Mouse (Mus musculus): ENCODE results near the gene Adcy3. TPM values are rescaled to one million over a fixed set of nuclear protein-coding genes. Genes with fewer than 3 reads are reported as not detected.

Adcy3 gene
- polyA plus RNA-seq, 1 experiment from 2014 or later, result 45.0 TPM

- 81% methylated on average over 14 of the region's 14 CpGs for WGBS (ENCODE audit: missing documents)
- H3K4me3 ChIP-seq (ENCODE audit: inconsistent target), result no peak overlapping the region
- H3K27ac ChIP-seq, result no peak overlapping the region
- no peaks in the 10 kb centered on the region for H3K36me3 ChIP-seq (ENCODE audit: inconsistent target)
- H3K79me2 ChIP-seq (ENCODE audit: inconsistent target), result no peaks in the 10 kb centered on the region
These were observed 61.7 kb downstream of the Adcy3 start for GRCm38 (mm10) chr12:4194643-4195042.

GRCm38 (mm10) chr12:4198702-4199101, 65.8 kb downstream of the Adcy3 start:
- WGBS (ENCODE audit: missing documents), result 79% methylated on average over 4 of the region's 4 CpGs
- H3K27ac ChIP-seq, result peak overlapping the region; percentile 25
- no peaks in the 10 kb centered on the region for H3K79me2 ChIP-seq (ENCODE audit: inconsistent target)
- H3K4me3 ChIP-seq (ENCODE audit: inconsistent target), result no peak overlapping the region
- no peaks in the 10 kb centered on the region for H3K36me3 ChIP-seq (ENCODE audit: inconsistent target)

- peak overlapping the region; percentile 25; the same call in 1 of the 2 replicates for H3K27ac ChIP-seq
- no peaks in the 10 kb centered on the region for H3K36me3 ChIP-seq (ENCODE audit: inconsistent target)
- H3K4me3 ChIP-seq (ENCODE audit: inconsistent target), result no peak overlapping the region
- WGBS (ENCODE audit: missing documents), result 95% methylated on average over 11 of the region's 11 CpGs
- H3K79me2 ChIP-seq (ENCODE audit: inconsistent target), result no peaks in the 10 kb centered on the region
These were observed 66.4 kb downstream of the Adcy3 start for GRCm38 (mm10) chr12:4199271-4199670.

GRCm38 (mm10) chr12:4201454-4202200, 68.7 kb downstream of the Adcy3 start:
- Histone ChIP-seq H3K4me3 (ENCODE audit: inconsistent target) (no peak overlapping the region), H3K79me2 (ENCODE audit: inconsistent target) (no peaks in the 10 kb centered on the region), H3K36me3 (ENCODE audit: inconsistent target) (peaks cover 6% of the 10 kb centered on the region; the same call in 1 of the 2 replicates), H3K27ac (no peak overlapping the region)
- WGBS (ENCODE audit: missing documents), result 92% methylated on average over 13 of the region's 13 CpGs

- Histone ChIP-seq H3K27ac (no peak overlapping the region), H3K36me3 (ENCODE audit: inconsistent target) (peaks cover 6% of the 10 kb centered on the region; the same call in 1 of the 2 replicates), H3K79me2 (ENCODE audit: inconsistent target) (no peaks in the 10 kb centered on the region), H3K4me3 (ENCODE audit: inconsistent target) (no peak overlapping the region)
- 99% methylated on average over 4 of the region's 4 CpGs for WGBS (ENCODE audit: missing documents)
These were observed 69.3 kb downstream of the Adcy3 start for GRCm38 (mm10) chr12:4202206-4202605.

GRCm38 (mm10) chr12:4206106-4206505, 73.2 kb downstream of the Adcy3 start:
- Histone ChIP-seq H3K27ac (no peak overlapping the region), H3K4me3 (ENCODE audit: inconsistent target) (no peak overlapping the region), H3K36me3 (ENCODE audit: inconsistent target) (peaks cover 6% of the 10 kb centered on the region; the same call in 1 of the 2 replicates), H3K79me2 (ENCODE audit: inconsistent target) (no peaks in the 10 kb centered on the region)
- WGBS (ENCODE audit: missing documents), result 96% methylated on average over 11 of the region's 11 CpGs

- H3K27ac ChIP-seq, result peak overlapping the region; percentile 55
- 46% methylated on average over 12 of the region's 15 CpGs for WGBS (ENCODE audit: missing documents)
These were observed 75.7 kb downstream of the Adcy3 start for GRCm38 (mm10) chr12:4208405-4209133.

GRCm38 (mm10) chr12:4209196-4209595, 76.3 kb downstream of the Adcy3 start:
- H3K27ac ChIP-seq, result peak overlapping the region; percentile 73
- WGBS (ENCODE audit: missing documents), result 98% methylated on average over 9 of the region's 9 CpGs
- no peaks in the 10 kb centered on the region for H3K79me2 ChIP-seq (ENCODE audit: inconsistent target)
- H3K36me3 ChIP-seq (ENCODE audit: inconsistent target), result peaks cover 28% of the 10 kb centered on the region
- H3K4me3 ChIP-seq (ENCODE audit: inconsistent target), result no peak overlapping the region

More at GRCm38 (mm10) chr12:4208405-4209133, 75.7 kb downstream of the Adcy3 start:
- no peaks in the 10 kb centered on the region for H3K79me2 ChIP-seq (ENCODE audit: inconsistent target)
- peaks cover 22% of the 10 kb centered on the region for H3K36me3 ChIP-seq (ENCODE audit: inconsistent target)
- no peak overlapping the region for H3K4me3 ChIP-seq (ENCODE audit: inconsistent target)

GRCm38 (mm10) chr12:4211174-4211573, 78.3 kb downstream of the Adcy3 start:
- no peaks in the 10 kb centered on the region for H3K79me2 ChIP-seq (ENCODE audit: inconsistent target)
- whole genome bisulfite sequencing (ENCODE audit: missing documents), result 28% methylated on average over 9 of the region's 9 CpGs
- H3K27ac ChIP-seq, result peak overlapping the region; percentile 73
- H3K36me3 ChIP-seq (ENCODE audit: inconsistent target), result peaks cover 41% of the 10 kb centered on the region
- no peak overlapping the region for H3K4me3 ChIP-seq (ENCODE audit: inconsistent target)

GRCm38 (mm10) chr12:4212908-4213307, 80.0 kb downstream of the Adcy3 start:
- Histone ChIP-seq H3K27ac (no peak overlapping the region), H3K36me3 (ENCODE audit: inconsistent target) (peaks cover 50% of the 10 kb centered on the region), H3K79me2 (ENCODE audit: inconsistent target) (no peaks in the 10 kb centered on the region), H3K4me3 (ENCODE audit: inconsistent target) (no peak overlapping the region)
- 70% methylated on average over 8 of the region's 8 CpGs for WGBS (ENCODE audit: missing documents)

- H3K36me3 ChIP-seq (ENCODE audit: inconsistent target), result peaks cover 29% of the 10 kb centered on the region; the same call in 1 of the 2 replicates
- H3K4me3 ChIP-seq (ENCODE audit: inconsistent target), result no peak overlapping the region
- peaks cover 78% of the 10 kb centered on the region for H3K79me2 ChIP-seq (ENCODE audit: inconsistent target)
- no peak overlapping the region for H3K27ac ChIP-seq
- WGBS (ENCODE audit: missing documents), result 93% methylated on average over 7 of the region's 7 CpGs
These were observed 97.3 kb downstream of the Adcy3 start for GRCm38 (mm10) chr12:4230156-4230555.

- H3K36me3 ChIP-seq (ENCODE audit: inconsistent target), result peaks cover 5% of the 10 kb centered on the region; the same call in 1 of the 2 replicates
- peak overlapping the region; percentile 98 for H3K27ac ChIP-seq
- 12% methylated on average over 4 of the region's 4 CpGs for WGBS (ENCODE audit: missing documents)
- H3K4me3 ChIP-seq (ENCODE audit: inconsistent target), result peak overlapping the region; percentile 89
- peaks cover 52% of the 10 kb centered on the region for H3K79me2 ChIP-seq (ENCODE audit: inconsistent target)
These were observed 99.9 kb downstream of the Adcy3 start for GRCm38 (mm10) chr12:4232777-4233176.

- under 1% methylated on average over 48 of the region's 50 CpGs for WGBS (ENCODE audit: missing documents)
- Histone ChIP-seq H3K36me3 (ENCODE audit: inconsistent target) (peaks cover 4% of the 10 kb centered on the region; the same call in 1 of the 2 replicates), H3K4me3 (ENCODE audit: inconsistent target) (peak within 1 kb of the TSS; percentile 89), H3K79me2 (ENCODE audit: inconsistent target) (peaks cover 41% of the 10 kb centered on the region), H3K27ac (peak within 1 kb of the TSS; percentile 98)
These were observed 100.9 kb downstream of the Adcy3 start, which contains the start of the genes Ptrhd1 and Cenpo for GRCm38 (mm10) chr12:4233572-4234508. Gene Ptrhd1 (plus strand): TSS chr12:4234027. Gene Cenpo (minus strand): TSS chr12:4234294.

GRCm38 (mm10) chr12:4237481-4237880, 104.6 kb downstream of the Adcy3 start:
- Histone ChIP-seq H3K27ac (peak overlapping the region; percentile 98; the same call in 1 of the 2 replicates), H3K36me3 (ENCODE audit: inconsistent target) (no peaks in the 10 kb centered on the region), H3K79me2 (ENCODE audit: inconsistent target) (peaks cover 5% of the 10 kb centered on the region), H3K4me3 (ENCODE audit: inconsistent target) (no peak overlapping the region)
- 97% methylated on average over 15 of the region's 15 CpGs for WGBS (ENCODE audit: missing documents)

Measured in macrophage (primary cell).